Mouse (Mus musculus) ovary, postnatal 14 days (tissue): ENCODE measurements around the gene Tfec.

Source experiments
- DNase-seq: peaks from one replicate; pipeline ENCODE4 v3.0.0; 2022; ENCODE audit warnings: low spot score

Tfec gene

GRCm38 (mm10) chr6:16794036-16794435, 104.2 kb downstream of the Tfec start:
- DNase-seq = no peak

- no peak for DNase-seq
Measured at GRCm38 (mm10) chr6:16785166-16785565, 113.1 kb downstream of the Tfec start.
